Mouse (Mus musculus): ENCODE data around the gene Apol6. TPM values are rescaled to one million over a fixed set of nuclear protein-coding genes. Genes with fewer than 3 reads are reported as not detected.
A peak's percentile ranks its signal among the peaks of the same experiment; 100 is the strongest.

Gene Apol6
- polyA plus RNA-seq, 1 experiment from 2014 or later = not detected

DNA sequence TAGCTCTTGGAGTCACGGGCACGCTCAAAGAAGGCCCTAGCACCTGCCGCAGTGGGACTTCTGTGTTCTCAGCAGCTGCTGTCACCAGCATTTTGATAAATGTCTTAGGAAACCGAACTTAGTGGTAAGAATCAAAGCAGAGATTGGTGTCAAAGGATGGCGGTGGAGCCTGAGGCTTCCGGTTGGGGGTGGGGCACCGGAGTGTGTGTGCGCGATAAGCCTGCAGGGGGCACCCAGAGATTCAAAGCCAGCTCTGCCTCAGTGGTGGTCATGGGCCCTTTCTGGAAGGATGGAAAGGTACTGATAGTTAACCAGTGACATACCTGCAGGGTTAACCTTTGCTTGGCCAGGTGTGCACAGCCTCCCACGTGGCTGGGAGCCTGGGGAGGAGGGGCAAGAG, 27.0 kb downstream of the Apol6 start:
- Histone ChIP-seq H3K27me3 (no peaks in the 10 kb centered on the region), H3K9ac (replicated peaks) (0 out of 2 replicates have a peak overlapping the region, but pooled peaks have one; percentile 18), H3K27ac (peak overlapping the region; percentile 29; the same call in 1 of the 2 replicates), H3K4me2 (peak overlapping the region; percentile 28; the same call in 1 of the 2 replicates), H3K4me3 (replicated peaks) (no peak overlapping the region), H3K9me3 (no peaks in the 10 kb centered on the region), H3K4me1 (replicated peaks) (peaks cover 17% of the 10 kb centered on the region), H3K36me3 (peaks cover 12% of the 10 kb centered on the region)
- WGBS = 17% methylated on average over 10 of the region's 10 CpGs
- ATAC-seq (ENCODE audit: insufficient number of reproducible peaks, insufficient read depth, low FRiP score, low TSS enrichment, low read depth) = 0 out of 2 replicates have a peak, but pooled peaks have one; percentile 18

DNA sequence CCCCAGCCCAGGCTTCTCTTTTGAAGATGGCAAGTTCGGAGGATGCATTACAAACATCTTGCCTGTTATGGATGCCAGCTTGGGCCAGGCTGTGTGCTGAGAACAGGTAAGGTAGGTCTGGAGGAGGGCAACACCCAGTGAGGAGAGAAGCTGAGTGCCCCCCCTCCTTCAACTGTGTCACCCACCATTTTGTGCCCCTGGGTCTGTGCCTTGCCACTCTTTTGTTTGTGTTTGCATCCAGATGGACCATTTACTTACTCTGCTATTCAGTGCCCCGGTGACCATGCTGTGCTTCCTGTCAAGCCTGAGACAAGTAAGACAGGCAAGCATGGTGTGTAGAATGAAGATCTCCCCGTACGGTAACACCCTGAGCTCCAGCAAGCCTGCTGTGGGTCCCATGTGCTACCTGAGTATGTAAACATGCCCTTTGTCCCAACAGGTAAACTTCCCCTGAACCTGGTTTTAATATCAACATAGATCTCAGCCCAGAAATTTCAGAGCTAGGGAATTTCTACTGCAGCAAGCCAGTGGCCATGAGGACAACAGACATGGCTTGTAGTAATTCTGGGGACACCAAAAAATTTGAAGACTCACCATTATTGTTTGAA, 28.1 kb downstream of the Apol6 start:
- no peak overlapping the region for H3K4me2 ChIP-seq
- H3K27me3 ChIP-seq = no peaks in the 10 kb centered on the region
- H3K27ac ChIP-seq = no peak overlapping the region
- no peak overlapping the region for H3K4me3 ChIP-seq (replicated peaks)
- H3K9ac ChIP-seq (replicated peaks) = no peak overlapping the region
- ATAC-seq (ENCODE audit: insufficient number of reproducible peaks, insufficient read depth, low FRiP score, low TSS enrichment, low read depth) = no peak
- H3K4me1 ChIP-seq (replicated peaks) = peaks cover 17% of the 10 kb centered on the region
- no peaks in the 10 kb centered on the region for H3K9me3 ChIP-seq
- peaks cover 23% of the 10 kb centered on the region for H3K36me3 ChIP-seq
- 91% methylated on average over 4 of the region's 4 CpGs for WGBS

DNA sequence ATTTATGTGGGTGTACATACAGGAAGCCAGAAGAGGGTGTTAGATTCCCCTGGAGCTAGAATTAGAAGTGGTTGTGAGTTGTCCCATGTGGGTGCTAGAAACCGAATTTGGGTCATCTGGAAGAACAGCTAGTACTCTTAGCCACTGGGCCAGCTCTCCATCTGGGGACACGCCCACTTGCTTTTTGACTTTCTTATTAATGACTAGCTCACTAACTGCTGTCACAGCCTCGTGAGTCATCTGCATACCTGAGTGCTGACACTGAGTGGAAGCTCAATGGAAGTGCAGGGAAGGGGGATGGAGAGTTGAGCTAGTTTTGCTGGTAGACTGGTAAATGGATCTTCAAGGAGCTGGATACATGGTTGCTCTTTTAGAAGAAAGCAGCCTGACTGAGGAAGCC, 32.0 kb downstream of the Apol6 start:
- Histone ChIP-seq H3K4me2 (no peak overlapping the region), H3K36me3 (peaks cover 61% of the 10 kb centered on the region), H3K9me3 (no peaks in the 10 kb centered on the region), H3K27me3 (no peaks in the 10 kb centered on the region), H3K4me3 (replicated peaks) (no peak overlapping the region), H3K9ac (replicated peaks) (no peak overlapping the region), H3K4me1 (replicated peaks) (peaks cover 18% of the 10 kb centered on the region), H3K27ac (no peak overlapping the region)
- WGBS = 85% methylated on average over 3 of the region's 3 CpGs
- ATAC-seq (ENCODE audit: insufficient number of reproducible peaks, insufficient read depth, low FRiP score, low TSS enrichment, low read depth) = no peak

DNA sequence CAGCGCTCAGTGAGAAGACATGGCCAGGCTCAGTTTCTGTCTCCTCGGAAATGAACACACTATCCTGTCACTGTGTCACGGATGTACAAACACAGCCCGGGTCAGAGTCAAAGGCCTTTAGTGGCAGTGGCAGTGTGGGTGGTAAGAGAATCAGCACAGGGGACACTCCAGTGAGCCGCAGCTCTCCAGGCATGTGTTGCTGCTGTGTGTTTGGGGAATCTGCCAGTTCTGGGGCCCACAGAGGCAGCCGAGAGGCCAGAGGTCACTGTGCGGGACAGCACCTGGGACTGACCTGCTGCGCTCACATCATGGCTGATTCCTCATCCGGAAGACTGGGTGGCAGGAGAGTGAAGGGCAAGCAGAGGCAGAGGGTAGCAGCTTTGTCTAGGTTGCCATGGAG, 33.4 kb downstream of the Apol6 start:
- Histone ChIP-seq H3K9ac (replicated peaks) (no peak overlapping the region), H3K27me3 (no peaks in the 10 kb centered on the region), H3K9me3 (no peaks in the 10 kb centered on the region), H3K27ac (no peak overlapping the region), H3K36me3 (peaks cover 74% of the 10 kb centered on the region), H3K4me3 (replicated peaks) (no peak overlapping the region), H3K4me2 (no peak overlapping the region), H3K4me1 (replicated peaks) (0 out of 2 replicates have a peak, but pooled peaks cover 5% of the 10 kb centered on the region)
- no peak for ATAC-seq (ENCODE audit: insufficient number of reproducible peaks, insufficient read depth, low FRiP score, low TSS enrichment, low read depth)
- 91% methylated on average over 9 of the region's 9 CpGs for WGBS

DNA sequence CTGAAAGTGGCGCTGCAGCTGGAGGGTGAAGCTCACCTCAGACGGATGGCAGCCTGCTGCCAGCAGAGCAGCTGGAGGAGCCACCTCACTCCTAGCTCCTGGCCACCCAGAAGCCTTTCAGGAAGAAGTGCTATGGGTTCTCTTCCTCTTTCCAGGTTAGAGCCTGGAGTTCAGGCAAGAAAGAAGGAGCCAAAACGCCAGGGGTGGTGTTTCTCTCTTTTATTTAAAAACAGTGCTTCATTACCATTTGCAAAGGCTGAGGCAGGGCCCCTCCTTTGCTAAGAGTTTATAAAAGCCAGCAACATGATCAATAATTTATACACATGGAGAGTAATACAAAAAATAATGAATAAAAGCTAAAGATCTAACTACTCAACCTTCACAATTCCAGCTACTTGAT, 34.3 kb downstream of the Apol6 start:
- Histone ChIP-seq H3K4me3 (replicated peaks) (no peak overlapping the region), H3K4me2 (no peak overlapping the region), H3K36me3 (peaks cover 81% of the 10 kb centered on the region), H3K27me3 (no peaks in the 10 kb centered on the region), H3K27ac (no peak overlapping the region), H3K4me1 (replicated peaks) (0 out of 2 replicates have a peak, but pooled peaks cover 5% of the 10 kb centered on the region), H3K9me3 (no peaks in the 10 kb centered on the region), H3K9ac (replicated peaks) (no peak overlapping the region)
- WGBS = 83% methylated on average over 3 of the region's 3 CpGs
- ATAC-seq (ENCODE audit: insufficient number of reproducible peaks, insufficient read depth, low FRiP score, low TSS enrichment, low read depth) = no peak

DNA sequence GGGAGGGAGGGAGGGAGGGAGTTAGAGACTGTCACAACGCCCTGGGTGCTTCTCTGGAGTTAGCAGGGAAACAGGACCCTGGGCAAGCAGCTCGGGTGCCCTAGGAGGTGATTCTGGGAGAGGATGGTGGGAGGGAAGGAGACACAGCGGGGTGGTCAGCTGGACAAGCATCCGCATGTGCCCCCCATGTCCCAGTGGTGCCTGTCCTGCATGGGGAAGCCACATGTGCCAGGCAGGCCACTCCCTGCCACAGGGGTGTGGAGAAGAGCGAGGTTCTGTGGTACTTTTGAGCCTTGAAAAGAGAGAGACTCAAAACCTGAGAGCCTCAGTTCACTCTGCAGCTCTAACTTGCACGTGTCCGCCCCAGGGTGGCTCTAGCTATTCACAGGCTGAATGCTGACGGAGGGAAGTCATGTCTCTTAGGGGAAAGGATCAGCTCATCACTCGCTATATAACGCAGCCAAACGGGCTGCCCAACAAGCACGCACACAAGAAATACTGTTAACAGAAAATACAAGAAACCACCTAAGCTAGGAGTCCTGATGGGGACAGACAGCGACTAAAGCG, 34.8 kb downstream of the Apol6 start:
- Histone ChIP-seq H3K9ac (replicated peaks) (no peak overlapping the region), H3K4me3 (replicated peaks) (no peak overlapping the region), H3K27me3 (no peaks in the 10 kb centered on the region), H3K27ac (no peak overlapping the region), H3K4me2 (no peak overlapping the region), H3K9me3 (no peaks in the 10 kb centered on the region), H3K4me1 (replicated peaks) (0 out of 2 replicates have a peak, but pooled peaks cover 5% of the 10 kb centered on the region), H3K36me3 (peaks cover 85% of the 10 kb centered on the region)
- WGBS = 83% methylated on average over 14 of the region's 14 CpGs
- no peak for ATAC-seq (ENCODE audit: insufficient number of reproducible peaks, insufficient read depth, low FRiP score, low TSS enrichment, low read depth)

DNA sequence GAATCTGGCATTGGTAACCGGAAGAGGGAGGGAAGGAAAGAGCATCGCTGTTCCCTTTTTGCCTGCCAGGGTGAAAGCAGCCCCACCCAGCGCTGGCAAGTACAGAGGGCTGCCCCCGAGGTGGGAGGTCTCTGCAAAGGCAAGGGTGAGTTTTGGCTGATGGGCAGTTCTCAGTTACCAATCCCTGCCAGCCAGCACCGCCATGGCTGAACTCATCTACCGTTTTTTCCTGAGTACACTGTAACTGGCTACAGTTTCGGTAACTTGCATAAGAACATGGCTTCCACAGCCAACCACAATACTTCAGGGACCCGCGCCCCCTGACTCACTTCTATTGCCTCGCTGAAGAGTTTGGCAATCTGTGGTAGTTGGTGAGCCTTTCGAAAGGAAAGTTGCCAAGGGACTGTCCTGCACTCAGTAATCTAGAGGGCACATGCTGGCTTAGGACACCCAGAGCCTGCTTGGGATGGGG, 35.4 kb downstream of the Apol6 start:
- Histone ChIP-seq H3K9me3 (no peaks in the 10 kb centered on the region), H3K4me1 (replicated peaks) (0 out of 2 replicates have a peak, but pooled peaks cover 5% of the 10 kb centered on the region), H3K4me3 (replicated peaks) (no peak overlapping the region), H3K27me3 (no peaks in the 10 kb centered on the region), H3K27ac (no peak overlapping the region; the same call in 1 of the 2 replicates), H3K9ac (replicated peaks) (no peak overlapping the region), H3K36me3 (peaks cover 91% of the 10 kb centered on the region), H3K4me2 (no peak overlapping the region)
- WGBS = 79% methylated on average over 11 of the region's 11 CpGs
- ATAC-seq (ENCODE audit: insufficient number of reproducible peaks, insufficient read depth, low FRiP score, low TSS enrichment, low read depth) = no peak

DNA sequence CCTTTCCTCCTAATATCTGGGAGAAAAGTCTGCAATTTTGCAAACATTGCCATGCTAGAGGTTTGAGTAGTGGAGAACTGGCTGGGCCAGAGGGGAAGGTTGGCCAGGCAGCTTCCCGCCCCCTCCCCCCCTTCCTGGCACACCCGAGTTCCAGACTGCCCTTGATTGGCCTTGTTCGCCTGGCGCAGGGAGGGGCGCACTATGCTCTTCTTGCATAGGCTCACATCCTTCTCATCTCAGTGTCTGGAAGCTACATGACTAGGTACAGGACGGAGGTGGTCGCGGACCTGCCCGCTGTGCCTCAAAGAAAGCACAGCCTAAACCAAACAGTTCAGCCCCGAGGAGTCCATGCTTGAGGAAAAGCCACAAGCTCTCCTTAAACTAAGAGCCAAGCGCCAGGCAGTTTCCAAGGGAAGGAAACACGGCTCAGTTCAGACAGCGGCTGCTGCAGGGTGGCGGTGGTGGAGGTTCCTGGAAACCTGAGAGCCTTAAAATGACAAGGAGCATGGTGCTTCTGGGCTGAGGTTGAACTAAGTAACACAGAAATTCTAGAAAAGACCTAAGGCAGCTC, 36.2 kb downstream of the Apol6 start:
- H3K9ac ChIP-seq (replicated peaks) = no peak overlapping the region
- no peak for ATAC-seq (ENCODE audit: insufficient number of reproducible peaks, insufficient read depth, low FRiP score, low TSS enrichment, low read depth)
- WGBS = 81% methylated on average over 14 of the region's 14 CpGs

DNA sequence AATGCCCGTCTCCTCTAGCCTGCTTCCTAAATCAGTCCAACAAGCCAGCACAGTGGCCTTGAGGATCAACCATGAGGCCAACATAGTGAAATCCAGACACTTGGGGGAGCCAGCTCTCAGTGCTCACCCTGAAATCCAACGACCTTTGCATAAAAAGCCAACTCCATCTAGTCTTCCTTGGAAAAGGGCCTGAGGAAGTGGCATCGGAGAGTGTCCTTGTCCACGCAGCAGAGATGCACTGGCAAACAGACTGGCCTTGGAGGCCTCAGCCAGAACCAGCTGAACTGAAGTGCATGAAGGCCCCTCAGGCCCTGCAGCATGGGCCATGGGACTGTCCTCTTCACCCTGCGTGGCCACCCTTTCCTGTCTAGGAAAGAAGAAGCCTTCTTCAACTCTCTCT, 36.9 kb downstream of the Apol6 start:
- WGBS = 78% methylated on average over 5 of the region's 5 CpGs
- H3K4me3 ChIP-seq (replicated peaks) = no peak overlapping the region
- no peak for ATAC-seq (ENCODE audit: insufficient number of reproducible peaks, insufficient read depth, low FRiP score, low TSS enrichment, low read depth)
- no peaks in the 10 kb centered on the region for H3K27me3 ChIP-seq
- 0 out of 2 replicates have a peak, but pooled peaks cover 5% of the 10 kb centered on the region for H3K4me1 ChIP-seq (replicated peaks)
- peaks cover 94% of the 10 kb centered on the region for H3K36me3 ChIP-seq
- H3K9me3 ChIP-seq = no peaks in the 10 kb centered on the region
- H3K27ac ChIP-seq = no peak overlapping the region
- no peak overlapping the region for H3K4me2 ChIP-seq
- H3K9ac ChIP-seq (replicated peaks) = no peak overlapping the region

More for the DNA sequence above, 36.2 kb downstream of the Apol6 start:
- H3K4me3 ChIP-seq (replicated peaks) = no peak overlapping the region
- H3K4me2 ChIP-seq = no peak overlapping the region
- H3K36me3 ChIP-seq = peaks cover 95% of the 10 kb centered on the region
- no peaks in the 10 kb centered on the region for H3K9me3 ChIP-seq
- H3K27ac ChIP-seq = peak overlapping the region; percentile 41; the same call in 1 of the 2 replicates
- 0 out of 2 replicates have a peak, but pooled peaks cover 5% of the 10 kb centered on the region for H3K4me1 ChIP-seq (replicated peaks)
- H3K27me3 ChIP-seq = no peaks in the 10 kb centered on the region

DNA sequence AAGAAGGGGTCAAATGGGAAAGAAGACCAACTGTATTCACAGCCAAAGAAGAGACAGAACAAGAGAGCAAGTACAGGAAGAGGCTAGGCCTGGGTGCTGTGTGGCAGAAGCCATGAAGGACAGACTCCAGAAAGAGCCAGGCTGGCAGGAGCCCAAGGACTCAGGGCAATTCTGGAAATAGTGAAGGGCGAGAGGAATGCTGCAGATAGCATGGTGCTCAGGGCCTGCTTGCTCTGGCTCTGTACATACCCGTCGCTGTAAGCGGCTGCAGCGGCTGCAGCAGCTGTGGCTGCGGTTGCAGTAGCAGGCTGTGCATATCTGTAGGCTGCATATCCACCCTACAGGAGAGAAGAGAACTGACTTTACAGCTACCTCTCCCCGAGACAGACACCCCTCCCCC, 41.3 kb downstream of the Apol6 start:
- Histone ChIP-seq H3K4me1 (replicated peaks) (0 out of 2 replicates have a peak, but pooled peaks cover 2% of the 10 kb centered on the region), H3K9ac (replicated peaks) (no peak overlapping the region), H3K4me2 (no peak overlapping the region), H3K27ac (no peak overlapping the region), H3K36me3 (peaks cover 92% of the 10 kb centered on the region), H3K4me3 (replicated peaks) (no peak overlapping the region), H3K9me3 (no peaks in the 10 kb centered on the region), H3K27me3 (no peaks in the 10 kb centered on the region)
- WGBS = 91% methylated on average over 7 of the region's 7 CpGs
- ATAC-seq (ENCODE audit: insufficient number of reproducible peaks, insufficient read depth, low FRiP score, low TSS enrichment, low read depth) = no peak

DNA sequence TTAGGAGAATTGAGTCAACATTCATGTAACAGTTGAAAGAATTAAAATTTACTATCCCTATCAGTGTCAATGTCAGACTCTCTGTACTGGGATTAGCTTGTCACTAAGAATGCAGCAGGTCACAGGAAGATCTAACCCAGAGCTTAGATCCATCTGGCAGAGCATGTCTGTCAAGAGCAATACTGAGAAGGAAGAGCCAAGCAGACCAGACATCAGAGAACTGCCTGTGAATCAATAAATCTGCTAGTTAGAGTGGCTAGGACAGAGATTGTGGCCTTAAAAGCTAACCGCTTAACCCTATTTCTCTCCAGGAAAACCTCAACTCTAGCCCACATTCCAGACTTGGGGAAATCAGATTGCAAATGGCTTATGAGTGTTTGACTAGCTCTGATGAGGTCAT, 42.0 kb downstream of the Apol6 start:
- peaks cover 91% of the 10 kb centered on the region for H3K36me3 ChIP-seq
- 93% methylated on average over 1 of the region's 1 CpGs for WGBS
- no peak overlapping the region for H3K27ac ChIP-seq
- no peak overlapping the region for H3K4me3 ChIP-seq (replicated peaks)
- H3K9ac ChIP-seq (replicated peaks) = no peak overlapping the region
- no peak for ATAC-seq (ENCODE audit: insufficient number of reproducible peaks, insufficient read depth, low FRiP score, low TSS enrichment, low read depth)
- H3K27me3 ChIP-seq = no peaks in the 10 kb centered on the region
- no peaks in the 10 kb centered on the region for H3K9me3 ChIP-seq
- H3K4me2 ChIP-seq = no peak overlapping the region
- H3K4me1 ChIP-seq (replicated peaks) = no peaks in the 10 kb centered on the region

All from limb, embryonic 12.5 days (tissue).